Mouse (Mus musculus): ENCODE data around the gene BC100530. TPM values are rescaled to one million over a fixed set of nuclear protein-coding genes. Genes with fewer than 3 reads are reported as not detected.
"Not testable (repeated sequence)": the region's sequence is repeated elsewhere in the genome, so short reads cannot be mapped to it uniquely, and the experiment has no call there.

The BC100530 gene
- not detected for total RNA-seq (2021)

DNA sequence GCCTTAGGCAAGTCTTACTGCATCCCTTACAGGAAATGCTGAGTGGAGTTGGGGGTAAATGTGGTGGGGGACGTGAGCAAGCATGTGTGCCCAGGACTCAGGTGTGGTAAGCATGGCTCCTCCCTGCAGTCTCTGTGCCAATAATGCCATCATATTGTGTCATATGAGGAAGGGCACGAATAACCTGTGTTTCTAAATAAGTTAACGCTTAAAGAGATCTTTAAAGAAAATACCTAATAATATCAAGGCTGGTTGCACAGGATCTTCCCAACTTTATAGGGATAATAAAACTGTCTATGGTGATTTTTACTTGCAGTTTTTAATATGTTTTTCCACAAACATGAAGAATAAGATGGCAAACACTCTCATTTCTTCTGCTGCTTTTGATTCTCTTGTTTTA, at the start of gene BC100530:
TSS of gene BC100530 (minus strand) at position 101 of the 400 bp plus-strand sequence.
- DNase-seq (ENCODE audit: low spot score); intact Hi-C loops (cut with DNase I): not testable (repeated sequence)

DNA sequence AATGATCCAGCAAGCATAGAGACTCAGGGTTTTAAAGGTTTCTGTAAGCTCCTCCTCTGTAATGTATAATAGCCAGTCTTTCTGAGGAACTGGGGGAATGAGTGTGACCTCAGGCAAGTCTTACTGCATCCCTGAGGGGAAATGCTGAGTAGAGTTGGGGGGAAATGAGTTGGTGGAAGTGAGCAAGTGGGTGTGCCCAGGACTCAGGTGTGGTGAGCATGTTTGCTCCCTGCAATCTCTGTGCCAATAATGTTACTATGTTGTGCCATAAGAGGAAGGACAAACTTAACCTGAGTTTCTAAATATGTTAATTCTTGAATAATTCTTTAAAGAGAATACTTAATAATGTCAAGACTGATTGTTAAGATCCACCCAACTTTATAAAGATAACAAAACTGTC, 40.8 kb upstream of the BC100530 start, which contains the start of gene Stfa2:
TSS of gene Stfa2 (minus strand) at position 101 of the 400 bp plus-strand sequence.
- intact Hi-C loops (cut with DNase I), result no loop called here

GRCm38 (mm10) chr16:36389060-36389459, 21.5 kb upstream of the BC100530 start:
- intact Hi-C loops (cut with DNase I), result no loop called here
- DNase-seq (ENCODE audit: low spot score), result no peak

More for the DNA sequence above, 40.8 kb upstream of the BC100530 start, which contains the start of gene Stfa2:
- DNase-seq (ENCODE audit: low spot score), result no peak

DNA sequence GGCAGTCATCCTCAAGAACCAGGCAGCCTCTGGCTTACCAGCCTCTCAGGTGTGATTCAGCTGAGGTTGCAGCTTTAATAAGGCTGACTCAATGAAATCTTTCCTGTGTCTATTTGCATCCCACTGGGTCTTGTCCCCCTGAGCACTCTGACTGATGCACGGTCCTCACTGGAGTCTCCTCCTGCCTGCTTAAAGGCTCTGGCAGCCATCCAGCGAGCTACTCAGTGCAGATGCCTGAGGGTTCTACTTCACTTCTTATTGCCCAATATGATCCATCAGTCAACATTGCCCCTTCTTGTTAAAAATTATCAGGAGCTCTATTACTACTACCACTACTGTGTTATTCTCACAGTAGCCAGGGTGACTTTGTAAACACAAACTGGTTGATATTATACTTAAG, 30.4 kb downstream of the BC100530 start:
- intact Hi-C loops (cut with DNase I), result no loop called here
- DNase-seq (ENCODE audit: low spot score), result no peak

DNA sequence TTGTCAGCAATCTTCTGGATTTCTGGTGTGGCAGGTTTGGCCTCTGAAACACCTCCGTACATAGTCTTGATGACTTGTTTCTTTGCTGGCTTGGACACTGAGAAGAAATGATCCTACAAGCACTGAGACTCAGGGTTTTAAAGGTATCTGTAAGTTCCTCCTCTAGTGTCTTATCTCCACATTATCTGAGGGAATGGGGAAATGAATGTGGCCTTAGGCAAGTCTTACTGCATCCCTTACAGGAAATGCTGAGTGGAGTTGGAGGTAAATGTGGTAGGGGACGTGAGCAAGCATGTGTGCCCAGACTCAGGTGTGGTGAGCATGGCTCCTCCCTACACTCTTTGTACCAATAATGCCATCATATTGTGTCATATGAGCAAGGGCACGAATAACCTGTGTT, 33.3 kb downstream of the BC100530 start, which contains the start of gene BC117090:
TSS of gene BC117090 (minus strand) at position 101 of the 400 bp plus-strand sequence.
- intact Hi-C loops (cut with DNase I), result no loop called here
- DNase-seq (ENCODE audit: low spot score), result no peak

DNA sequence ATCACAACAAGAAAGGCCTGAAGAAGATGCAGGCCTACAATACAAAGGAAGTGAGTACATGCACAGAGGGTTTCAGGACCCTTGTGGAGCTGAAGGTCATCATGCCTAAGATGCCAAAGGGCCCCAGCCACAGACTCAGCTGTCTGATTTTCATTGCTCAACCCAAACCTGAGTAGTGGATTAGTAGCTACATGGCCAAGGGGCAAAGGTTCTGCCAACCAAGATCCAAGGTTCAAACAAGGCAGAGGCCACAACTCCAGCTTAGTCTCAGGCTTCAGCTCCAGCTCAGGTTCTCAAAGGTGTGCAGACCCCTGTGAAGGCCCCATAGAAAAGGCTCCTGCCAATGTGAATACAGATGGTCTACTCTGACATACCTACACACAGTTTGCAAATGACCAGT, 48.3 kb downstream of the BC100530 start:
- intact Hi-C loops (cut with DNase I), result no loop called here

DNA sequence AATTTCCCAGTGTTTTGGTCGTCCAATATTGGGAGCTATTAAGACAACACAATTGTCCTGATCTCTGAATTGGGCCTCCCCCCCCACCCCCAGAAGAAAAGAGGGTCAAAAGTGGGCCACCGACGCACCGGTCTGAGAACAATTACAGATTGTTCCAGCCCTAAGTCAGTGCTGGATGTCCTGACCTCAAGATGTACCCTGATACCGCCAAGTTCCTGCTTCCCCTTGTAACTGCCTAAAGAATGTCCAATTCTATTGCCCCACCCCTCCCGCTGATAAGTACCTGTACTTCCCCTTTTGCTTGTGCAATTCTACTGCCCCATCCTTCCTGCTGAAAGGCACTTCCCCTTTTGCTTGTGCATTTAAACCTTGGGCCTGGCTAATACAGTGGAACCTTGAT, 51.4 kb downstream of the BC100530 start:
- intact Hi-C loops (cut with DNase I); DNase-seq (ENCODE audit: low spot score): not testable (repeated sequence)

More for the DNA sequence above, 48.3 kb downstream of the BC100530 start:
- no peak for DNase-seq (ENCODE audit: low spot score)

Other genes with a start within 250 kb of the BC100530 start
- gene Csta1, start 236.5 kb downstream of the BC100530 start, total RNA-seq (2021), result not detected
- gene Stfa2l1, start 210.9 kb downstream of the BC100530 start, total RNA-seq (2021), result not detected
- gene Gm5483, start 183.5 kb downstream of the BC100530 start, total RNA-seq (2021), result not detected
- not detected for gene Gm5416, start 157.3 kb downstream of the BC100530 start, total RNA-seq (2021)
- gene 2010005H15Rik, start 146.3 kb downstream of the BC100530 start, total RNA-seq (2021), result not detected
- not detected for gene Stfa1, start 90.8 kb downstream of the BC100530 start, total RNA-seq (2021)
- not detected for gene BC117090, start 33.4 kb downstream of the BC100530 start, total RNA-seq (2021)
- not detected for gene Stfa2, start 40.7 kb upstream of the BC100530 start, total RNA-seq (2021)
- gene Stfa3, start 87.6 kb upstream of the BC100530 start, total RNA-seq (2021), result not detected
- not detected for gene Casr, start 194.4 kb upstream of the BC100530 start, total RNA-seq (2021)

Data from heart, postnatal 25 days (tissue).